9 mouse cellular contexts compared by ENCODE assay signal in genomic region chr15:100637661-100638060, GRCm38 (mm10). TPM values are rescaled to one million over a fixed set of nuclear protein-coding genes. Genes with fewer than 3 reads are reported as not detected.
DNase-seq lines count a peak whose midpoint lies in the region; ATAC-seq and TF ChIP-seq lines count a peak whose summit lies in the region.
"Had no signal": no experiment of that assay in that cellular context is flagged by ENCODE, and none has a peak within 500 bp of the region (broad histone marks: within the 10 kb centered on the region; RNA-seq: fewer than 3 reads in every experiment).

No protein-coding gene starts in this region.

- H3K9ac ChIP-seq in heart, adult 2 months (ENCODE audit: low read depth, low read length) = no peak overlapping the region

- WGBS in heart, adult 2 months = 20% methylated on average over 6 of the region's 6 CpGs

- TF ChIP-seq CTCF in heart, adult 2 months (IDR thresholded peaks at IDR 0.05) = peak; percentile 71

- no peak for TF ChIP-seq POLR2A in heart, adult 2 months (IDR thresholded peaks at IDR 0.05; ENCODE audit: insufficient read depth, low read depth, low read length)

- ATAC-seq in CD4-positive, CD25-positive, alpha-beta regulatory T cell, adult 4 months = peak; percentile 59
- peak; percentile 61 for ATAC-seq in megakaryocyte progenitor cell, adult 5-6 weeks (replicated peaks; ENCODE audit: poor library complexity)

- no peak overlapping the region for H3K27ac ChIP-seq in heart, adult 2 months
- H3K27ac ChIP-seq: embryonic facial prominence, embryonic 12.5 days had no signal

- peaks cover 9% of the 10 kb centered on the region for H3K4me1 ChIP-seq in heart, adult 2 months (ENCODE audit: control insufficient read depth, insufficient read depth, low read length)

- H3K79me2 ChIP-seq in heart, adult 2 months (replicated peaks; ENCODE audit: control insufficient read depth, insufficient read depth, low read length) = no peaks in the 10 kb centered on the region

- TF ChIP-seq EP300 in heart, adult 2 months (IDR thresholded peaks at IDR 0.05; ENCODE audit: insufficient read depth, low read depth, low read length) = 0 out of 2 replicates have a peak, but pooled peaks have one; percentile 12

- intact Hi-C loops in heart, adult 2 months (cut with DNase I) = loop anchor here (1.0 to 5.0 kb wide), 2 partner anchors 22 to 45 kb away; partner anchors contain the start of gene Dazap2

- no peaks in the 10 kb centered on the region; the same call in 1 of the 2 replicates for H3K27me3 ChIP-seq in heart, adult 2 months (ENCODE audit: control insufficient read depth, insufficient read depth, low read length)

- no peak overlapping the region; the same call in 1 of the 2 replicates for H3K4me3 ChIP-seq in heart, adult 2 months

- DNase-seq in 416B (ENCODE audit: low read depth) = peak; percentile 64
- DNase-seq in heart, adult 2 months = peak; percentile 55 to 58
- DNase-seq in kidney, postnatal 14 days = peak; percentile 73
- DNase-seq in cerebellum, adult 9-11 months = no peak
- no peak for DNase-seq in right cerebral cortex, postnatal 25 days
- no peak for DNase-seq in ovary, postnatal 10 days (ENCODE audit: low spot score)

- no peaks in the 10 kb centered on the region for H3K36me3 ChIP-seq in heart, adult 2 months (ENCODE audit: control insufficient read depth, insufficient read depth, low read length)
- H3K36me3 ChIP-seq: embryonic facial prominence, embryonic 12.5 days had no signal

RNA-seq across cellular contexts. Expression of gene Smagp, which starts 0.9 kb away (rescaled TPM):
- polyA plus RNA-seq in CD4-positive, CD25-positive, alpha-beta regulatory T cell, adult 4 months (2017; shearing (Covaris generic)) = not detected
- total RNA-seq in heart, adult 2 months (2021) = 10 to 100 TPM; 11.6 to 12.9 TPM
- 19.5 and 21.1 TPM in 2 replicates for polyA plus RNA-seq in heart, adult 2 months (2012; rRNA removed)
- 0.64 and 1.1 TPM in 2 replicates for total RNA-seq in megakaryocyte progenitor cell, adult 5-6 weeks (2015)
- total RNA-seq in megakaryocyte progenitor cell, adult 5-6 weeks (2017) = 0.71 TPM in 1 of 2 replicates, not detected in the other

RNA-seq across cellular contexts. Expression of gene Dazap2, which starts 22.5 kb away (rescaled TPM):
- 100 to 1,000 TPM; 682 to 766 TPM for polyA plus RNA-seq in CD4-positive, CD25-positive, alpha-beta regulatory T cell, adult 4 months (2017; shearing (Covaris generic))
- 100 to 1,000 TPM; 157 to 180 TPM for total RNA-seq in heart, adult 2 months (2021)
- polyA plus RNA-seq in heart, adult 2 months (2012; rRNA removed) = 486 and 542 TPM in 2 replicates
- total RNA-seq in megakaryocyte progenitor cell, adult 5-6 weeks (2015) = 334 and 357 TPM in 2 replicates
- 136 and 150 TPM in 2 replicates for total RNA-seq in megakaryocyte progenitor cell, adult 5-6 weeks (2017)

RNA-seq across cellular contexts. Expression of gene Bin2, which starts 31.7 kb away (rescaled TPM):
- 100 to 1,000 TPM; 283 to 390 TPM for polyA plus RNA-seq in CD4-positive, CD25-positive, alpha-beta regulatory T cell, adult 4 months (2017; shearing (Covaris generic))
- 1 to 10 TPM; 1.6 to 2.0 TPM for total RNA-seq in heart, adult 2 months (2021)
- polyA plus RNA-seq in heart, adult 2 months (2012; rRNA removed) = 1.3 and 3.0 TPM in 2 replicates
- 129 and 133 TPM in 2 replicates for total RNA-seq in megakaryocyte progenitor cell, adult 5-6 weeks (2015)
- total RNA-seq in megakaryocyte progenitor cell, adult 5-6 weeks (2017) = 98.9 and 105 TPM in 2 replicates

RNA-seq across cellular contexts. Expression of gene Pou6f1, which starts 37.9 kb away (rescaled TPM):
- polyA plus RNA-seq in CD4-positive, CD25-positive, alpha-beta regulatory T cell, adult 4 months (2017; shearing (Covaris generic)) = 10 to 100 TPM; 13.3 to 17.4 TPM
- 10 to 100 TPM in 1 of 2 experiments, 1 to 10 TPM in 1; 8.0 to 11.5 TPM for total RNA-seq in heart, adult 2 months (2021)
- polyA plus RNA-seq in heart, adult 2 months (2012; rRNA removed) = 13.7 and 15.7 TPM in 2 replicates
- 0.02 and 0.49 TPM in 2 replicates for total RNA-seq in megakaryocyte progenitor cell, adult 5-6 weeks (2015)
- total RNA-seq in megakaryocyte progenitor cell, adult 5-6 weeks (2017) = 0.78 TPM in 1 of 2 replicates, not detected in the other

RNA-seq across cellular contexts. Expression of gene Cela1, which starts 50.1 kb away (rescaled TPM):
- 10 to 100 TPM in 1 of 2 experiments, 1 to 10 TPM in 1; 5.7 to 10.5 TPM for polyA plus RNA-seq in CD4-positive, CD25-positive, alpha-beta regulatory T cell, adult 4 months (2017; shearing (Covaris generic))
- 1 to 10 TPM in 1 of 2 experiments, under 1 TPM in 1; 0.78 to 1.0 TPM for total RNA-seq in heart, adult 2 months (2021)
- polyA plus RNA-seq in heart, adult 2 months (2012; rRNA removed) = 1.3 and 1.7 TPM in 2 replicates
- 12.2 and 28.8 TPM in 2 replicates for total RNA-seq in megakaryocyte progenitor cell, adult 5-6 weeks (2015)
- total RNA-seq in megakaryocyte progenitor cell, adult 5-6 weeks (2017) = 5.2 and 10.8 TPM in 2 replicates

Comparison
In these comparisons a context has a peak if more than half of its experiments do, and no peak if none do; other contexts are left out.
1. DNase-seq: peak in 416B (single experiment), heart, adult 2 months (2 of 2) and kidney, postnatal 14 days (single experiment); none in cerebellum, adult 9-11 months (single experiment), right cerebral cortex, postnatal 25 days (single experiment) and ovary, postnatal 10 days (single experiment).
2. RNA of gene Smagp, which starts 0.9 kb away (total RNA-seq): 11.6 to 12.9 TPM in heart, adult 2 months; 0.64 to 1.1 TPM in megakaryocyte progenitor cell, adult 5-6 weeks; every median in the first group is over 4 times any median in the second.
3. RNA of gene Bin2, which starts 31.7 kb away (total RNA-seq): 98.9 to 133 TPM in megakaryocyte progenitor cell, adult 5-6 weeks; 1.6 to 2.0 TPM in heart, adult 2 months; every median in the first group is over 10 times any median in the second.